Mouse (Mus musculus) effector memory CD4-positive, alpha-beta T cell, adult 7 months (primary cell): ENCODE measurements around the gene Cenpk. TPM values are rescaled to one million over a fixed set of nuclear protein-coding genes. Genes with fewer than 3 reads are reported as not detected.

Experiments
- polyA plus RNA-seq: library from polyadenylated mRNA; unstranded; fragments of 100-300 nt; shearing (Covaris generic); gene quantifications from one replicate; pipeline ENCODE4 v1.2.1, GENCODE M21; 2017

Cenpk gene
- 1.3 TPM for polyA plus RNA-seq

GRCm38 (mm10) chr13:104228384-104229066 is at the start of gene Cenpk, which contains the start of gene Ppwd1:
Cenpk (plus strand) TSS chr13:104228611.
Ppwd1 (minus strand) TSS chr13:104228843.

GRCm38 (mm10) chr13:104178650-104179121 is 49.7 kb upstream of the Cenpk start, which contains the start of gene Trim23:
Trim23 (plus strand) TSS chr13:104178797.

DNA sequence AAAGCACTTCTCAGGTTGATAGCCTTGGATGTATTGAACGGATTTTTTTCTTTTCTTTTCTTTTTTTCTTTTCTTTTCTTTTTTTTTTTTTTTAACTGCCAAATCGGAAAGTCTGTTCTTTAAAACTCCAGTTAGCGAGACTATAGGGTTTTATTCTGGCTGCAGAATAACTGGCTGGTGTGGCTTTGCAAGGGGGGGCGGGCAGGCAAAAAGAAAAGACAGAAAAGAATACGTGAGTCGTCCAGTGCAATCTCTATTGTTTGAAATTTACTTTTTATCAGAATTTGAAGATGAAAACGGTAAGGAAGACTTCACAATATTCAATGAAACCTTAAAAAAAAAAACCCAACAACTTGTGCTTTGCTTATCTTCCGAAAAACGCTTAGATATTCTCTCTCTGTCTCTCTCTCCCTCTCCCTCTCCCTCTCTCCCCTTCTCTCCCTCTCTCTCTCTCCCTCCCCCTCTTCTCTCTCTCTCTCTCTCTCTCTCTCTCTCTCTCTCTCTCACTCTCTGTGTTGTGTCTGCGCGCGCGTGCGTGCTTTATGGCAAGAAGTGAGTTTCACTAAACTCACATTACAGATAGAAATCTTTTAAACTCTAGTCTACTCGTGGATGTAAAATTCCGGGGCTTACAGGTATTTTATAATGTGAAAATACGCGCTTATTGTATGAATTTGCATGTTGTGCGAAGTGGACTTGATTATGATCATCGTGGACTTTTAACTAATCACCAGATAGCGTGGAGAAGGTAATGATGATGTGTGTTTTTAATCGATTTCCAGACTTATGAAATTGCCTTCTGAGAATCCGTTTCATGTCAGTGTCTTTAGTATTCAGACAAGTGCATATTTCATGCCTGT is 59.2 kb downstream of the Cenpk start, which contains the start of gene Adamts6:
Gene Adamts6, plus strand, starts transcription at position 470 of the 860 bp plus-strand sequence.

Other genes starting within 250 kb of the Cenpk start
- gene Nln, start 119.0 kb upstream of the Cenpk start, polyA plus RNA-seq = 18.5 TPM
- gene Sgtb, start 118.9 kb upstream of the Cenpk start, polyA plus RNA-seq = 13.7 TPM
- 31.9 TPM for gene Trappc13, start 50.1 kb upstream of the Cenpk start, polyA plus RNA-seq
- gene Trim23, start 49.8 kb upstream of the Cenpk start, polyA plus RNA-seq = 14.7 TPM
- 7.3 TPM for gene Ppwd1, start 232 bp downstream of the Cenpk start, polyA plus RNA-seq
- 3.3 TPM for gene Adamts6, start 59.2 kb downstream of the Cenpk start, polyA plus RNA-seq